Mouse (Mus musculus): Measurements from ENCODE around the gene Hilpda. TPM values are rescaled to one million over a fixed set of nuclear protein-coding genes. Genes with fewer than 3 reads are reported as not detected.

Gene Hilpda
- polyA plus RNA-seq, 1 experiment = 7.4 TPM

DNA sequence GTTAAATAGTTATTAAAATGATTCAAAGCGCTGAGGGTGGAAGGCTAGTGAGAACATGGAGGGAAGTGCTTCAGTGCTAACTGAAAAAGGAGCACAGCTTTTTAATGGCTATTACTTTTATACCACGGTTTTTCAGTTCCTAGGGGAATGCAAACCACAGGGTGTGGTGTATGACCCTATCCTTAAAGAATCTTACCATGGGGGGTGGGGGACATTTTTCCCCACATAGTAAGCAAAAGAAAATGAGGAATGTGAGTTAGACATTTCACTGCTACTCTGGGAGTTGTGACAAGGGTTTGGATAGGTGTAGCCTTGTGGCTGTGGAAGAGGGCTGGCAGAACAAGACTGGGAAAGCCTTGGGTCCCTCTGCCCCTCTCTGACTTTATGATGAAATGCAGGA, 45.0 kb downstream of the Hilpda start:
- Histone ChIP-seq H3K36me3 (ENCODE audit: control insufficient read depth, insufficient read depth, low read length) (no peaks in the 10 kb centered on the region), H3K27ac (ENCODE audit: insufficient read depth, low read depth, low read length) (no peak overlapping the region), H3K4me1 (ENCODE audit: control insufficient read depth, insufficient read depth, low read length) (no peaks in the 10 kb centered on the region), H3K4me3 (ENCODE audit: insufficient read depth, low read depth, low read length) (no peak overlapping the region), H3K27me3 (replicated peaks; ENCODE audit: control insufficient read depth, insufficient read depth, low read length) (no peaks in the 10 kb centered on the region)
- WGBS = 65% methylated on average over 2 of the region's 2 CpGs
- DNase-seq = no peak
- TF ChIP-seq POLR2A (IDR thresholded peaks at IDR 0.05; ENCODE audit: low read depth, low read length) = no peak
- no peak for TF ChIP-seq CTCF (conservative IDR thresholded peaks at IDR 0.05; ENCODE audit: insufficient read depth, insufficient read length, low read depth, low read length)

GRCm38 (mm10) chr6:29317941-29318340, 45.7 kb downstream of the Hilpda start:
- Histone ChIP-seq H3K27me3 (replicated peaks; ENCODE audit: control insufficient read depth, insufficient read depth, low read length) (no peaks in the 10 kb centered on the region), H3K4me1 (ENCODE audit: control insufficient read depth, insufficient read depth, low read length) (no peaks in the 10 kb centered on the region), H3K27ac (ENCODE audit: insufficient read depth, low read depth, low read length) (no peak overlapping the region), H3K4me3 (ENCODE audit: insufficient read depth, low read depth, low read length) (no peak overlapping the region), H3K36me3 (ENCODE audit: control insufficient read depth, insufficient read depth, low read length) (no peaks in the 10 kb centered on the region)
- no peak for DNase-seq
- TF ChIP-seq CTCF (conservative IDR thresholded peaks at IDR 0.05; ENCODE audit: insufficient read depth, insufficient read length, low read depth, low read length) (no peak), POLR2A (IDR thresholded peaks at IDR 0.05; ENCODE audit: low read depth, low read length) (no peak)
- 52% methylated on average over 3 of the region's 3 CpGs for WGBS

- no peak for TF ChIP-seq POLR2A (IDR thresholded peaks at IDR 0.05; ENCODE audit: low read depth, low read length)
- peak; percentile 45 for DNase-seq
- no peaks in the 10 kb centered on the region for H3K4me1 ChIP-seq (ENCODE audit: control insufficient read depth, insufficient read depth, low read length)
- no peak within 1 kb of the TSS for H3K4me3 ChIP-seq (ENCODE audit: insufficient read depth, low read depth, low read length)
- no peaks in the 10 kb centered on the region for H3K36me3 ChIP-seq (ENCODE audit: control insufficient read depth, insufficient read depth, low read length)
- no peak within 1 kb of the TSS for H3K27ac ChIP-seq (ENCODE audit: insufficient read depth, low read depth, low read length)
- 61% methylated on average over 5 of the region's 5 CpGs for WGBS
- no peaks in the 10 kb centered on the region for H3K27me3 ChIP-seq (replicated peaks; ENCODE audit: control insufficient read depth, insufficient read depth, low read length)
Measured at GRCm38 (mm10) chr6:29318879-29319278, 46.6 kb downstream of the Hilpda start, which contains the start of gene Fam71f1. TSS of gene Fam71f1 (plus strand) at chr6:29319140.

- TF ChIP-seq CTCF (conservative IDR thresholded peaks at IDR 0.05; ENCODE audit: insufficient read depth, insufficient read length, low read depth, low read length) (no peak), POLR2A (IDR thresholded peaks at IDR 0.05; ENCODE audit: low read depth, low read length) (no peak)
- Histone ChIP-seq H3K4me1 (ENCODE audit: control insufficient read depth, insufficient read depth, low read length) (no peaks in the 10 kb centered on the region), H3K27ac (ENCODE audit: insufficient read depth, low read depth, low read length) (no peak overlapping the region), H3K27me3 (replicated peaks; ENCODE audit: control insufficient read depth, insufficient read depth, low read length) (no peaks in the 10 kb centered on the region), H3K4me3 (ENCODE audit: insufficient read depth, low read depth, low read length) (no peak overlapping the region), H3K36me3 (ENCODE audit: control insufficient read depth, insufficient read depth, low read length) (no peaks in the 10 kb centered on the region)
- WGBS = 78% methylated on average over 6 of the region's 6 CpGs
- DNase-seq = no peak
Measured at GRCm38 (mm10) chr6:29321586-29321985, 49.3 kb downstream of the Hilpda start.

DNA sequence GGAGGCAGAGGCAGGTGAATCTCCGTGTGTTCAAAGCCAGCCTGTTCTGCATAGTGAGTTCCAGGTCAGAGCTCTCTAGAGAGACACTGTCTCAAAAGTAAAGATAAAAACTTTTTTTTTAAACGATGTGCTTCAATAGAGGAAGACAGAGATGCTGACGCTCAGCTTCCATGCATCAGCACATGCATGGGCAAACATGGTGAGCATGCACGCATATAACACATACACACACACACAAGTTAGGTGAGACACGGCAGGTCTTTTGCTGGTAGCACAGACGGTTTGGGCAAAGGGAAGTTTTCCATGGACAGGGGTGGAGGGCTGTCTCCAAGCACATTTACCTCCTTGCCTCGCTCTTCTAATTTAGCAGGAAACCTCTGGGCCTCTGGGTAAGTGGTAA, 49.9 kb downstream of the Hilpda start:
- no peak for DNase-seq
- 92% methylated on average over 7 of the region's 7 CpGs for WGBS
- H3K36me3 ChIP-seq (ENCODE audit: control insufficient read depth, insufficient read depth, low read length) = no peaks in the 10 kb centered on the region

DNA sequence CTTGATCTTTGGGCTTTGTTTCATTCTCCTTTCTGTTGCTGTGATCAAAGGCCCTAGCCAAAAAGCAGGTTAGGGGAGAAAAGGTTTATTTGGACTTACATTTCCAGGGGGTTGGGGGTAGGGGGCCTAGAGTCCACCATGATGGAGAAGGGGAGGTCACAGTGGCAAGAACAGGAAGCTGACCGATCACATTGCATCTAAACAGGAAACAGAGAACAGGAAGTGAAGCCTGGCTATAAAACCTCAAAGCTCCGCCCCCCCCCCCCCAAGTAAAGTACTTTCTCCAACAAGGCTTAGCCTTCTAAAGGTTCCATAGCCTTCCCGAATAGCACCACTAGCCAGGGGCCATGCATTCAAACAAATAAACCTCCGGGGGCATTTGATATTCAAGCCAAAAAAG, 50.4 kb downstream of the Hilpda start:
- WGBS = 83% methylated on average over 4 of the region's 4 CpGs
- no peak for TF ChIP-seq CTCF (conservative IDR thresholded peaks at IDR 0.05; ENCODE audit: insufficient read depth, insufficient read length, low read depth, low read length)
- TF ChIP-seq POLR2A (IDR thresholded peaks at IDR 0.05; ENCODE audit: low read depth, low read length) = no peak
- Histone ChIP-seq H3K27me3 (replicated peaks; ENCODE audit: control insufficient read depth, insufficient read depth, low read length) (no peaks in the 10 kb centered on the region), H3K4me3 (ENCODE audit: insufficient read depth, low read depth, low read length) (no peak overlapping the region), H3K27ac (ENCODE audit: insufficient read depth, low read depth, low read length) (no peak overlapping the region), H3K4me1 (ENCODE audit: control insufficient read depth, insufficient read depth, low read length) (no peaks in the 10 kb centered on the region), H3K36me3 (ENCODE audit: control insufficient read depth, insufficient read depth, low read length) (no peaks in the 10 kb centered on the region)
- DNase-seq = no peak

More for the DNA sequence above, 49.9 kb downstream of the Hilpda start:
- Histone ChIP-seq H3K4me3 (ENCODE audit: insufficient read depth, low read depth, low read length) (no peak overlapping the region), H3K4me1 (ENCODE audit: control insufficient read depth, insufficient read depth, low read length) (no peaks in the 10 kb centered on the region), H3K27ac (ENCODE audit: insufficient read depth, low read depth, low read length) (no peak overlapping the region), H3K27me3 (replicated peaks; ENCODE audit: control insufficient read depth, insufficient read depth, low read length) (no peaks in the 10 kb centered on the region)
- no peak for TF ChIP-seq POLR2A (IDR thresholded peaks at IDR 0.05; ENCODE audit: low read depth, low read length)
- no peak for TF ChIP-seq CTCF (conservative IDR thresholded peaks at IDR 0.05; ENCODE audit: insufficient read depth, insufficient read length, low read depth, low read length)

Other genes with a start within 250 kb of the Hilpda start
- 1.4 and 2.6 TPM in 2 replicates for gene Lep, start 212.3 kb upstream of the Hilpda start, polyA plus RNA-seq (2012; rRNA removed)
- gene Rbm28, start 107.5 kb upstream of the Hilpda start, polyA plus RNA-seq (2012; rRNA removed) = 4.9 and 6.1 TPM in 2 replicates
- gene Prrt4, start 92.9 kb upstream of the Hilpda start, polyA plus RNA-seq (2012; rRNA removed) = 0.20 and 0.24 TPM in 2 replicates
- 16.8 and 17.7 TPM in 2 replicates for gene Impdh1, start 56.1 kb upstream of the Hilpda start, polyA plus RNA-seq (2012; rRNA removed)
- 0.39 and 0.45 TPM in 2 replicates for gene Fam71f2, start 7.1 kb downstream of the Hilpda start, polyA plus RNA-seq (2012; rRNA removed)
- gene Fam71f1, start 46.7 kb downstream of the Hilpda start, polyA plus RNA-seq (2012; rRNA removed) = 0.11 TPM in 1 of 2 replicates, not detected in the other
- gene Calu, start 75.6 kb downstream of the Hilpda start, polyA plus RNA-seq (2012; rRNA removed) = 42.1 and 46.3 TPM in 2 replicates
- gene Opn1sw, start 116.0 kb downstream of the Hilpda start, polyA plus RNA-seq (2012; rRNA removed) = not detected in 2 replicates
- gene Ccdc136, start 123.8 kb downstream of the Hilpda start, polyA plus RNA-seq (2012; rRNA removed) = 4.0 and 5.6 TPM in 2 replicates
- gene Flnc, start 160.8 kb downstream of the Hilpda start, polyA plus RNA-seq (2012; rRNA removed) = 0.49 and 2.6 TPM in 2 replicates
- 796 and 827 TPM in 2 replicates for gene Atp6v1f, start 195.2 kb downstream of the Hilpda start, polyA plus RNA-seq (2012; rRNA removed)
- 0.17 TPM in 1 of 2 replicates, not detected in the other for gene Atp6v1fnb, start 198.9 kb downstream of the Hilpda start, polyA plus RNA-seq (2012; rRNA removed)
- 25.7 and 26.2 TPM in 2 replicates for gene Kcp, start 235.5 kb downstream of the Hilpda start, polyA plus RNA-seq (2012; rRNA removed)